Mouse (Mus musculus) kidney, adult 18-20 months (tissue): ENCODE results near the gene Ankrd33b.

Source experiments
- DNase-seq: peaks from one replicate; pipeline ENCODE4 v3.0.0; 2021

Gene Ankrd33b

DNA sequence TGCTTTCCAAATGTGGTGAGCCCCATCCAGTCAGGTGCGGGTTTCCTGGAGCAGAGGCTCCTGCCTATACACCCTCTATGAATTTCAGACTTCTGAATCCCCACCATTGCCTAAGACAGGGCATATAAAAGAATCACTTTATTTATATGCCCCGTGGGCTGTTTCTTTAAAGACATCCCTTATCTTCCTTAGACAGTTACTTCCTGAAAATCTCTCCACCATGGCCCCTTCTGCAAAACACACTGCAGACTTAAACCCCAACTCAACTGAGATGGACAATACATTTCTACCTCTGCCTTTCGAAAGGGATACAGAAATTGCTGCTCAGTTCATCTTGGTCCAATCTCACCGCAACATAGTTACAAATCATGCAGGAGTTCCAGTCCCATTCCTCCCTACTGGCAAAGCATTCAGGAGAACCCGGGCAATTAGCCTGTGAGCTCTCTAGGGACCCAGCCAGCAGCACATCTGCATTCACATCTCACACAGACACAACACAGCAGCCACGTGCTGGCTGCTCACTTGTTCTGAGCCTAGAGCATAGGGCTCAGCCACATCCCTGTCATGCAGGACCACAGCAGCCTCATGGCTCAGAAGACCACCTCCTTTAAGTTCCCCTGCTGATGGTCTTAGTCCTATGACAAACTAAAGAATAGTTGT, 68.1 kb downstream of the Ankrd33b start:
- DNase-seq, result no peak

DNA sequence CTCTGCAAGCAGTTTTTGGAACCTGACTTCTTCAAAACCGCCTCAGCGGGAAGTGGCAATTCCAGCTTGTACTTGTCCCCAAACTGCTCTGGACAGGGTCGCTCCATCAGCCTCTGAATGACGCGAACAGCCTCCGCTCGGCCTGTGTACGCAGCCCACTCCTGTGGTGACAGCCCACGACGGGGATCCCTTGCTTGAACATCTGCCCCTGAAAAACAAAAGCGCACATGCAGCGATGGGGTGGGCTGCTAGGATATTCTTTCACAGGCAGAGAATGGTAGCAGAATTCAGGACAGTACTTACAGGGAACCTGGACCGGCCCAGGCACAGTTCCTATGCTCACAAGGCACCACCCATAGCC, 69.8 kb downstream of the Ankrd33b start:
- no peak for DNase-seq

DNA sequence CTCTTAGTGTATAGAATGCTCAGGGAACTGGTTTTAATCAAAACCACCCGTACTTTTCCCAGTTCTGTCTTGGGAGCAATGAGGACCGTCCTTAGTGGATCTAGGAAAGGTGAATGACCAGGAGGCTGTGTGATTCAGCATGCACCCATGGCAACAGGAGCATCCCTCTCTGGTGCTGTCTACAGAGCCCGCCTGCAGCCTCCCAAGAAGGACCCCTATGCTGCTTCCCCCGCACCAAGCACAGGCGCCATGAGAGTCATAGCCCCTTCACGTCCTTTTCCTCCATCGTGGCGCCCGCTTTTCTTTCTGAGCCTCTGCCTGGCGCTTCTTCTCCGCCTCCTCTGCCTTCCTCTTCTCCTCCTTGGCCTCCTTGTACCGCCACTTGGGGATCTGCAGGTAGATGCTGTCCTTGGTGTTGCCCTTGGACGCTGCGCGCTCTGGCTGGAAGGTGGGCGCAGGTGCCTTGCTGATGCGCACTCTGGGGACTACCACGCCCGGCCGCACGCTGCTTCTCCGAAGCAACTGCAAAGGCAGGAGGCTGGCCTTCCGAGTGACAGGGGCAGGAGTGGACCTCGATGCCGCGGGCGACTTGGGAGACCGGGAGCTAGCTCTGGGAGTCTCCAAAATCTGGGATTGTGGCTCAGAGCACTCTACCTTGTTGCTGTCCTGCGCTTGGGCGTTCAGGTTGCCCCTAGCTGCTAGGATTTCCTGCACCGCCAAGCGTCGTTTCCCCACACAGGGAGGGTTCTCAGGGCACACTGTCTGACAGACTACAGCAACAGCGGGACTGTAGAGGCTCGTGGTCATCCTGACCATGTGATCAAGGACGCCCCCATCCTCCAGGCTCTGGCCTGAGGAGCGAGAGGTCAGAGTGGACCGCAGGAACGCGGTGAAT, 70.4 kb downstream of the Ankrd33b start:
- no peak for DNase-seq

DNA sequence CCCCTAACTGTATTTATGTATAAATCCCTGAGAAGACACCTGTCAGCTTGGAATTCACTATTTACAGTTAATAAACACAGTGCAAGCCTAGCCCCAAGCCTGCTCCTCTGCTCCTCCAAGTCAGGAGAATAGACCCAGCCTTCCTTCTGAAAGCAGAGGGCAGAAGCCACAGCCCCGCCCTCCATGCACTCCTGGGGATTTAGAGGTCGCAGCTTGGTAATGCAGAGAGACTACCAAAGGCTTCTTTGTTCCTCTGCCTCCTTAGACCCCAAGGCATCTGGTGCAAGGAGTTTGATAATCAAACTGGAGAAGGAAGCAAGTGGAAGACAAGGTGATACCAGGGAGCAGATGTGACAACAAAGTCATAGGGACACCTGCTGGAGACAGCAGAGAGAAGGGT, 73.2 kb downstream of the Ankrd33b start:
- DNase-seq, result no peak

DNA sequence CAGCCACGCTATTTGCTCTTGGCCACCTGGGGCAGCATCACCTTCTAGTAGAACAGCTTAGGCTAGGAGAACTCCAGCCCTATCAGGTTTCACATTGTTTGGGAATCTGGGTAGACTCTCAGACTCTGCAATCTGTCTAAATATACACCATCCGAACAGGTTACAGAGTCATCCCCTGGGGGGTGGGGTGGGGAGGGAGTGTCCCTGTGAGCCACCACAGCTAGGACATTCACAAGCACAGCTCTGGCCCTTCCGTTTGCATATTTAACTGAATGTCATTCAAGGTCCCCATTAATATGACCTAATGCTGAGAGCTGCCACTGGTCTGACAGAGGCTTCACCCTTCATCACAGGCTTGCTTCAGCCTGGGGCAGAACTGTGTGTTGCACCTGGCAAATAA, 74.9 kb downstream of the Ankrd33b start:
- no peak for DNase-seq

DNA sequence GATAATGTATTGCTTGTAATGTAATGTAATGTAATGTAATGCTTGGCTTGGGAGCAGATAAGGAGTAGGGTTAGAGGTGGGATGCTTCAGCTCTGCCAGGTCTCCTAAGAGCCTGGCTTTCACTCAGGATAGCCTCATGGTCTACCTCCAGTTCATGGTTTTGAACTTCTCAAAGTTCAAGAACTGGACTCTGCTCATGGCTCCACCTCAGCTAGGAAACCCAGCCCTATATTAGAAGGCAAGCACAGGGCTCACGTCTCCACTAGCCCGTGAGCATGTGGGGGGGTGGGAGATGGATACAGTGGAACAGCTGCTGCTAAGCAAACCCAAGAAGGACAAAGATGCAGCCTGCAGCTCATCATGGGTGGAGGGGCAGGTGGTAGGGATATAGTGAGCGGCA, 81.8 kb downstream of the Ankrd33b start:
- no peak for DNase-seq

DNA sequence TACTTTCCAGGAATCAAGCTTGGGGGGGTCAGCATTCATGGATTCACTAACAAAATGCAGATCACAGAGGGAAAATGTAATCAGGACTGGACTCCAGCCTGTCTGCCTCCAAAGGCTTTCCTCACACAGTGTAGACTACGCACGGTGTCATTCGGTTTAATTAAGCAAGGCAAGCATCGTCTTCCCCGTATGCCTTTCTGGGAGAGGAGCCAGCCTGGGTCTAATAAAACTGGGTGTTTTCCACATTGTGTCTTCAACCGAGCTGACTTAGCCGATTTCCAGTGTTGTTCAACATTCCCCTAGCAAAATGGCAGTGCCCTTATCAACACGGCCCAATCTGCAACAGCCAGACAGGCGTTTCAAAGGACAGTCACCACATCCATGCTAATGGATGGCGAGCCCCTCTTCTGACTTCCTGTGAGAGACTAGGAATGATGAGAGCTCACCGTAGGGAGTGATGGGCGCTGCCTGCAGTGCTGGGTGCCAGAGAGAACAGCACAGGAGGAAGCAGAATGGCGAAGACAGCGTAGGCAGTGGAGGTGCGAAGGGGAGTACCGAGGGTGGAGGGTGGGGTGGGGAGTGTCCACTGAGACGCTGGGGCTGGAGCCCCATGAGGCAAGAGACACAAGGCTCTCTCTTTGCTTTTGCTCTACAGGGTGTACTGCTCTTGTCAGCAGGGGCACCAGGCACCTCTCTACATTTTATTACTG, 82.4 kb downstream of the Ankrd33b start:
- DNase-seq, result no peak

DNA sequence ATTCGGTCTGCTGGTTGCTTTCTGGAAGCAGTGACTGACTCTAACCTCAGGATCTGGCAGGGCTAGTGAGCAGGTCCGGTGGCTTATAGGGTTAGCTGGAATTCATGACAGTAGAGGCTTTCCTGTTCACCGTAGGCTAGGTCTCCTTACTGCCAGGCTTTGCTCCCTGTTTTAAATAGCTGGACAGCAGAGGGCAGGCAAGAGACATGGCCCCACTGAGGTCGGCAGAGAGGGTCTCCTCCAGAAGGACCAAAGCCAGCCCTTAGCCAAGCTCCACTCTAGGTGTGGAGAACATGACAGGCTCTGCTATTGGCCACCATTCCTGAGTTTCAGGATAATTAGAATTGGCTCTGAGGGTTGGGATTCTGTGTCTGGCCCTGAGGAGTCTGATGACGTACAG, 83.4 kb downstream of the Ankrd33b start:
- DNase-seq, result no peak

DNA sequence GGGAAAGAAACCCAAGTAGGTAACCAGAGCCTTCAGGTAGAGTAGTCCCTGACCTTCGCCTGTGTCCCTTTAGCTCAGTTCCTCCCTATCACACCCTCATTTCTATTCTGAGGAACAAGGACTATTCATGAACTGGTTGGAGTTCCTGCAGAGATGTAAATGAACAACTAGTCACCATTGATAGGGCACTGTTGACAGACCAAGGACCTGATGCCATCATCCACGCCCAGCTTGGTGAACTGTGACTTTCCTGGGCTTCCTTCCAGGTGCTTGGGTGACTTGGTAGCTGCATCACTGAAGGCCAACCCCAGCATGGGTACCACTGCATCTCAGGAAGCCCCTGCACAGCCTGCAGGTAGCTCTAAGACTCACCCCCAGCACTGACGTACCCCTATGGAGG, 85.2 kb downstream of the Ankrd33b start:
- DNase-seq, result no peak

DNA sequence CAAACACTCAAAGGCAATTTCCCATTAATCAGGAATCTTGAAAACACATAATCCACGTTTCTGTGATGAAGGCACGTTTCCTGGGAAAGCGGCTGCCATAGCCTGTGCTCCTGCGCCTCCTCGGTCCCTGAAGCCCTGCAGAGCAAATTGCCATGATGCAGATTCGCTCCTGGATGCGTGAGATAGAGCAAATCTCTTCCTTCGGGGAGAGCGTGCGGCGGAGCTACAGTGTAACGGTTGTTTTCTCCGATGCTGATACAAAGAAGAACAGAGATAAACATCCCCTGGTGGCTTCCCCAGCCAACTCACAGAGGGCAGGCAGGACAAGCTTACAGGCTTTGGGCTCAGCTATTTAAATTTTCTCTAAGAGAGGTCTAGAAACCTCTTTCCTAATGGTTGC, 85.7 kb downstream of the Ankrd33b start:
- no peak for DNase-seq

DNA sequence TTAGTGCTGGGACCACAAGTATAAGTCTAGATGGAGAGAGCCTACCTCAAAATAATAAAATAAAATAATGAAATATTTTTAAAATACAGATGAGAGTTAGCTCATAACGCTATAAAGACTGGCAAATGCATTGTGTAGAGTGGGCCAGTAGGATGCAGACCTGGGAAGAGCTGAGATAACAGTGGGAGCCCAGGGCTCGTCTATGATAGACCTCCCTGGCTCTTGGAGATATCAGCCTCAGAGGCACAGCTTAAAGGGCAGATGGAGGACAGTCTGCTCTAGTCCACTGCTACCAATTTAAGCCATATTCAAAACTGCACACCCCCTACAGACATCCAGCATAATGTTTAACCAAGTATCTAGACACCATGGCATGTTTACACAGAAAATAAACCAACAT, 86.8 kb downstream of the Ankrd33b start:
- DNase-seq, result no peak

DNA sequence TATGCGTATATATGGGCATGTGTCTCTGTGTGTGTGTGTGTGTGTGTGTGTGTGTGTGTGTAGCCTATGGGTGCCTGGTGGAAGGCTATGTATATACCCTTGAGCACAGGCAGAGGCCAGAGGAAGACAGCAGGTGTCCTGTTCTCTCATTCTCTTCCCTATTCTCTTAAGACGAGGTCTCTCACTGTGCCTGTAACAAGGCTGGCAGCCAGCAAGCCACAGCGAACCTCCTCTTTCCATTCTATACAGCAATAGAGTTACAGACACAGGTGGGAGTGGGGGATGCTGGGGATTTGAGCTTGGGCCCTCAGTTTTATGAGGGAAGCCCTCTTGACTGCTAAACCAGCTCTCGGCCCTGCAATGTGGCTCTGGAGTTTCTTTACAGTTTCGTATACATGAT, 87.5 kb downstream of the Ankrd33b start:
- no peak for DNase-seq

DNA sequence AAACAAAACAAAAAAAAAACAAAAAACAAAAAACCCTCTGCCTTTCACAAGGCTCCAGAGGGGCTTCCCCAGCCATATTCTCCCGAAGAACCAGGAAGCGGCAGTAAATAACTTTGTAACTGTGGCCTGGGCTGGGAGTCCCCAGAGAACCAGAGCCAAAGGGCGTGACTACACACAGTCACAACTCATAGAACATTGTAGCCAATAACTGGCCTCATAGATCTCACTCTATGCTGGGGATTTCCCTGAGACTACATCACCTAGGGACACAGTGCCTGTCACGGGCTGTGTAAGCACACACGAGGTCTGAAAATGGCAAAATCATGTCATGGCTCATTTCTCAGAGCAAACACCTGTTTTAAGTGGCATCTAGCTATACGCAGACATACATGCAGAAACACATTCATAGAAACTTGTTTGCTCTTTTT, 87.9 kb downstream of the Ankrd33b start:
- DNase-seq, result no peak

DNA sequence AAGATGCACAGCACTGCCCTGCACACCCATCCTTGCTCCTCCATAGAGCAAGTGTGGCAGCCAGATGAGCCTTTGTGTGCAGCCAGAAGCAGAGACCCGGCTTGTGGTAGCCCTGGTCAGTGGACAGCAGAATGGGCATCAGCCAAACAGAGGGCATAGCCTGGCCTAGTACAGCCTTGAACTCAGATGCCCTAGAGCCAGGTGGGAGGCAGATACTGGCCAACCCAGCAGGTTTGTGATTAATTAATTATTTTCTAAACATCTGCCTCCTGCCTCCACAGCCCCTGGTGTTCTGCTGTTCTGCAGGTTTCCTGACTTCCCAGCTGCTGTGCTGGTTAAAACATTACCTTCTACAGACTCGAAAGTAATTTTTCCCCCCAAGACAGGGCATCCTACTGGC, 88.4 kb downstream of the Ankrd33b start:
- DNase-seq, result no peak

DNA sequence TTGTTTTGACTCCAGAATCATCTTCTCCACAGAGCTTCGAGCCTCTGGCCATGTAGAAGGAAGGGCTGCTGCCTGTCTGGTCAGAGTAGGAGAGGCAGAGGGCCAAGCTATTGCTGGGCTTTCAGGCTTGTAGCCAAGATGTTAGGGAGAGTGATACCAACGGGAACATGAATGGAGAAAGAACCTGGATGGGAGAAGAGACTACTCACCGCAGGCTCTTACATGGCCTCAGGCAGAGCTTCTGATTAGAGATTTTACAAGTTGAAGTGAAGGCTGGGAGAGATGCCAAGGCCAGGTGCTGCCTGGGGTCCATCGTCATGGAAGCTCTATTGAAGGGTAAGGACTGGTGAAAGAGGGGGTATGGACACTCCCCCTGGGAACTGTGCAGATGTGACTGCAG, 89.4 kb downstream of the Ankrd33b start:
- DNase-seq, result no peak

DNA sequence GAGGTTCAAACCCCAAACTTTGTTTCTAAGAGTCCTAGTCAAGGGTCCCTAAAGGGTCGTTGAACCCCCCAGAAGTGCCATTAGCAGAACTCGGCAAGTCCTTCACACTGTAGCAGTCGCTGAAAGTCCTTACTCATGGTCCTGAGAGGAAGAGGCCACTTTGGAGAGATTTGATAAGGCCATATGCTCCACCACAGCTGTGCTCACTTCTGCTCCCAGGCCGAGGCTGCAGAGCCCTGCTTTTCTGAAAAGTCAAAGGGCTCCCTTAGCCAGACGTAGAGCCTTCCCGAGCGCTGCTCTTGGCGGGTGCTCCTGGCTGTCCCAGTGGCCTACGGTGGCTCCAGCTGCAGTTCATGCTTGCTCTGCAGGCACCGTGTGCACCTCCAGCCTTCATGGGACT, 94.0 kb downstream of the Ankrd33b start:
- DNase-seq, result no peak

DNA sequence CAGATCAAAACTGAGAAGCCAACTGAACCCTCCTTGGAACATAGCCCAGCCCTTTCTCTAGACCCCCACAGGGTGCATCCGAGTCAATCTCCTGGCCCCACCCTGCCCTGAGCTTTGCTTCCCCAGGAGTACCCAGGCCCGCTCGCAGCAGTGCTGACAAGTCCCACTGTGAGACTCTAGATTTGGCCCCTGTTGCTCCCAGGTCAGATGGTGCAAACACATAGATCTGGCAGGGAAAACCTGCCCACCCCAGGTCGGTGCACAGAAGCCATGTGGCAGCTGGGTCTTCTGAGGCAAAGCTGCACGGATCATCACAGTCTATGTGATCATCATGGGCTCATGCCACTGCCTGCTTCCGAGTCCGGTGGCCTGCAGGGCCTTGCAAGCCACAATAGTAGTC, 94.8 kb downstream of the Ankrd33b start:
- DNase-seq, result no peak

DNA sequence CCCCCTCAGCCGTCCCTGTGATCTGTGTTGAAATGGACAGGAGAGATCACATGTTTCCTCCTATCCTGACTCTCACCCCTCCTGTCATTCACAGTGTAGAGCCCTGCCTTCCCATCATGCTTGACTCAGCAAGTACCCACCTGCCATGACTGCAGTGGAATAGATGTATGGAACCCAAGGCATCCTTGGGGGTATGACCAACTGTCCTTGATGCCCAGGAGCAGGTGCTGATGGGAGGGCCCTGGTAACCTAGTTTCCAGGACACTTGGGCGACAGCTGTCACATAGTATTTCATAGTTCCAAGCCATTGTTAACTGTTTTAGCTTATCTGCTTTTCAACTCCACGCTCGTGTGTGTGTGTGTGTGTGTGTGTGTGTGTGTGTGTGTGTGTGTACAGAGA, 98.0 kb downstream of the Ankrd33b start:
- no peak for DNase-seq

DNA sequence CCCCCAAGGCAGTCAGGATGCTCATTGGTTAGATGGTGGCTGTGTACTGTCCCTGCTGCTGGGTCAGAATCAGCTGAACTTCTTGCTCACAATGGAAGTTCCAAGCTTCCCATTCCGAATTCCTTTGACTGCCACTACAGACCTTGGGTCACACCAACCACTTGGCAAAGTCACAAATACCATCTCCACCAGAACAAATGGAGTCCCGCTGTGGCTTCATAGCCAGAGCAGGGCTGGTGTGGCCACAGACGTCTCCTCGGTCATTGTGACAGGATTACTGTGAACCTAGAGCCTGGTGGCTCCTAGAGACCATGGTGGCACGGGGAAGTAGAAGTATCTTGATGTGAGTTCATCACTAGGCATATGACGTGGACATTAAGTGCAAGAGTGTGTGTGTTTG, 99.4 kb downstream of the Ankrd33b start:
- DNase-seq, result no peak

DNA sequence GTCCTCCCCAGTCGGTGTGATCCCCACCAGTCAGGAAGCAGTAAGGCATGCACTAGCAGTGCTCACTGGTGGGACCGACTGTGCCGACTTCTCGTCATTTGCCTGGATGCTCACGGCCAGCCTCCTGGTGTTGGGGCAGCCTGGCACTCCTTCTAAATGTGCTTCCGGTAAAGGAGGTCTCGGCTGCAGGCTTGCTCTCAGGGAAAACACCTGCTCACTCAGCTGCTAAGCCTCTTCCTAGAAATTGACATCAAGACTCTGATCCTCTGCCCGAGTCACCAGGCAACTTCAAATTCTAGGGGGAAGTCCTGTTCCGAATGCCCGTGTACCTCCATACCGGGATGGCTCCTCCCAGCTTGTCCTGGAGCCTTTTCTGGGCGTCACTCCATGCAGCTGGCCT, 101.7 kb downstream of the Ankrd33b start:
- DNase-seq, result no peak

DNA sequence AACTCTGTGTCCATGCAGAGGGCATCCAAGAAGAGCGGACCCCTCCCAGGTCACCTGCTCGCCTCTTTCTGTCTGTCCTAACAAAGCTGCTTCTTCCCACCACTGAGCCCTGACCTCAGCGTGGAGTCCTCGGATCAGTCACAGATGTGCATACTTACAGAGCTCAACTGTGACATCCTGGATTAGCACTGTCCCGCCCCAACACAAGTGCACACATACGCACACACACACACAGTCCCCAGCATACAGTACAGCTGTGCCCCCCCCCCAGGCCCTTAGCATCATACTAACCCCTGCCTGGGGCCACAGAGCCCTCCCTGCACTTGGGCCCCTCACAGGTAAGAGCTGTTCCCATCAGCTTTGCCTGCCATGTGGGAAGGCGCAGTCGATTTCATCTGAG, 102.1 kb downstream of the Ankrd33b start:
- DNase-seq, result no peak

DNA sequence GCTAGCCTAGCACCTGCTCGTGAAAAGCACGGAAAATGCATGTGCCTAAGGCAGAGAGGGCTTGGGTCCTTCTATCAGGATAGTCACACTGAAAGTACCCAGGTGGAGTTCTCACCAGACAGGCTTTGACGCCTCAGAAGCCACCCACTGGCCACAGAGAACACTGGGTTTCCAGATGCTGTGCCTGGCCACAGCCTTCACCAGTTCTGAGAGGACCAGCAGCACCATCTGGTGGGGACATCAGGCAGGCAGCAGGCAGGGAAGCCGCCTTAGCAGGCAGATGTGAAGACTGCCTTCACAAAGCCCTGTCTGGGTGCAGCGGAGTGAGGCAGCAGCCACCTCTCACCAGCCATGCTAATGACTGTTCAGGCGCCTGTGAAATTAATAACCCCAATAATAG, 102.7 kb downstream of the Ankrd33b start:
- peak; percentile 84 for DNase-seq

DNA sequence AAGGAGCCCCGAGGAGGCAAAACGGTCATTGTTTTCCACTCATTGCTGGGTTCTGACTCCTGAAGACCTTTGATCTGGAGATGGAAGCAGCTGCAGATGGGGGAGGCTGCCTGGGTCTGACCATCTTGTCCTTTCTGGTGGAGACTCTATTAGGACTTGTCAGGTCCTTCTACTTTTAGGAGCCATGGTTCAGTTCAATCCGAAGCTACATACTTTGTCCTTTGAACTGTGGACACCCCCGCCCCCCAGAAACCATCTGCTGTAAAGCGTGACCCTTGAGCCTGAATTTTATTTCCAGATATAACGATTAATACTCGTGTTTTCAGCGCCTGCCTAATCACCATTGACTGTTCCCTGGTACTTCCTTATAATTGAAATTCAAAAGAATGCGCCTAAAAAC, 105.2 kb downstream of the Ankrd33b start:
- no peak for DNase-seq

DNA sequence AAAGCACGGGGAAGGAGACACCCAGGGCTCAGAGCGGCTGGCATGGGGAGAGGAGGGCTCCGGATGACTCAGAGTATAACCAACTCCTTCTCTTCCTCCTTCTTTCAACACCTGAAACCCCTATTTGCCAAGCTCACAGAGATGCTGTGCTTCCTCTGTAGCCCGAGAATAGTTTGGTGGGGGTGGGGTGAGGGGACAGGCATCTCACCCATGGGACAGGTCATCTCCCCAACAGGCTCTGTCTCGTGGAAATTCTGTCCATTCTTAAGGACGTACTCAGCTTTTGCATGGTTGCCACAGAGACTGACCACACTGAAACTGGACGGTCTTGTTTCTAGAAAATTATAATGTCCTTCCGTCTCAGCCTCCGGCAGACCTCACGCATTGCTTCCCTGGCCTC, 106.4 kb downstream of the Ankrd33b start:
- DNase-seq, result no peak
